Mouse (Mus musculus) B cell, adult 67 days (primary cell): ENCODE measurements around the gene Abi3bp. TPM values are rescaled to one million over a fixed set of nuclear protein-coding genes. Genes with fewer than 3 reads are reported as not detected.

Experiments used
- total RNA-seq, 2 experiments: library from RNA; stranded (reverse); gene quantifications; 4 replicates each; pipeline ENCODE4 v1.2.4; 2023

Abi3bp gene
- not detected for total RNA-seq

GRCm38 (mm10) chr16:56477677-56478574, at the start of gene Abi3bp:
Gene Abi3bp (plus strand): TSS chr16:56477878.

GRCm38 (mm10) chr16:56717224-56718200, 239.8 kb downstream of the Abi3bp start, which contains the start of gene Tfg:
Gene Tfg (minus strand): TSS chr16:56717450.

Other genes with a start within 250 kb of the Abi3bp start
- 10 to 100 TPM; 33.0 to 38.5 TPM for gene Tfg, start 239.6 kb downstream of the Abi3bp start, total RNA-seq